Mouse (Mus musculus) left cerebral cortex, adult 8-10 months (tissue): ENCODE measurements around the gene Cldn11. TPM values are rescaled to one million over a fixed set of nuclear protein-coding genes. Genes with fewer than 3 reads are reported as not detected.
A peak's percentile ranks its signal among the peaks of the same experiment; 100 is the strongest.

ENCODE experiments used
- DNase-seq, 2 experiments: peaks; one replicate each; pipeline ENCODE4 v3.0.0; 2022; ENCODE audit warnings: low spot score in 2 of 2
- total RNA-seq, 4 experiments: library from RNA; stranded (reverse); gene quantifications; 2 replicates each; pipeline ENCODE4 v1.2.4; 2022

Cldn11 gene
- total RNA-seq, 4 experiments from 2014 or later = 126 to 132 (median 131) TPM

DNA sequence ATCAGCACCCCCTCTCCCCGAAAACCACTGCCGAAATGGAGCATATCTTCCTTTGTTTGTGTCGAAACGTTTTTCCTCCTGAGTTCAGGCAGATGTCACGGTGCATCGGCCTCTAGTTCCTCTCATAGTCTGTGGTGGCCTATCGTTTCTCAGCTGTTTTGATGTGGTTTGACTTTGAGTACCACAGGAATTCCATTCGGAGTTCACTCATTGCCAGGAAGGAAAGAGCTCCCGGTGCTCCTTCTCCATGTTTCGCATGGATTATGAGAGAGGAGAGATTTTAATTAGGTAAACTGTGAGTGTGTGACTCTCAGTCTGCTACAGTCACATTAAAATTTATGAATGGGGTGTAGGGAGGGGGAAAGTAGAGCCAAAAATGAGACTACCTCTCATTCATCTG lies 10.3 kb downstream of the Cldn11 start:
- no peak for DNase-seq

DNA sequence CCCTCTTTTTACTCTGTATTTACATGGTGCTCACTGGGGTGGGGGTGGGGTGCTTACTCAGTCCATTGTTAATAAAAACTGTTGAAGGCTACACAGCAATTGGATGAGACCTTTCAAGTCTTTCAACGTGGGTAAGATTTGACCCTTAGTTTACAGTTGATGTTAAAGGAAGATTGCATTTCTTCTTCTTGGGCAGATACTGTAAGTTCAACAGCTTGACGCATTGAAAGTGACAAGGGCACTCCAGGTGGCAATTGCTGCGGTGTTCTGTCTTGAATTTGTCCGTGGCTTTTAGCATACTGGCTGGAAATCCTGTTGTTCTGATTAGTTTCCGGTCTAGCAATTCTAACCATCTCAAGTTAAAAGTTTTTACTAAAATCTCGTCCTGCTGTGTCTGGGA lies 11.6 kb downstream of the Cldn11 start:
- DNase-seq = no peak

DNA sequence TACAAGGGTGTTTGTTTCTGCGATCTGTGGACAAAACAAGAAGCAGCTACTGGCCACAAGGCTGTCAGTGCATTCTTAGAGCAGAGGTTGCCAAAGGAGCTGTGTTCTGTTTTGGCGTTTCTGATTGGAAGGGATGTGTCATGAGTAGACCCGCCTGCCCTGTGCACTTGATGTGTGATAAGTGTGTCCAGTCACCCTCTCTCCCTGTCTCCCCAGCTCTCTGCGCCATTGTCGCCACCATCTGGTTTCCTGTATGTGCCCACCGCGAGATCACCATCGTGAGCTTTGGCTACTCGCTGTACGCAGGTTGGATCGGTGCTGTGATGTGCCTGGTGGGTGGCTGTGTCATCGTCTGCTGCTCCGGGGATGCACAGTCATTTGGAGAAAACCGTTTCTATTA lies 13.1 kb downstream of the Cldn11 start:
- DNase-seq = no peak

DNA sequence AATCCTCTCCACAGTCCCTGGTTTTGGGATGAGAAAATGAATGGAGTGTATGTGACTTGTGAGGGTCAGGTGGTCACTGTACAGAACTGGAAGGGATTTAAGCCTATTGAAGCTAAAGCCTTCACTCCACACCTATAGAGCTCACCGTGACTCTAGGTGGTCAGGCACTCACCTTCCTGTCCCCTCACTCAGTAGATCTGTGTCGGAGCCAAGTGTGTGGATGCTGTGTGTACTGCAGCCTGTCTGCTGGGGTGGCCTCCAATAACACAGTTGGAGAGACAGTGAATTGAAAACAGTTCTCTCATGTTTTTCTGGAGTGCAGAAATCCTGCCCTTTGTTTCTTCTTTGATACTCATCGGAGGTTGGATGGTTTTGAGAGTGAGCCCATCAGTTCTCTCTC lies 16.1 kb downstream of the Cldn11 start:
- DNase-seq = no peak

DNA sequence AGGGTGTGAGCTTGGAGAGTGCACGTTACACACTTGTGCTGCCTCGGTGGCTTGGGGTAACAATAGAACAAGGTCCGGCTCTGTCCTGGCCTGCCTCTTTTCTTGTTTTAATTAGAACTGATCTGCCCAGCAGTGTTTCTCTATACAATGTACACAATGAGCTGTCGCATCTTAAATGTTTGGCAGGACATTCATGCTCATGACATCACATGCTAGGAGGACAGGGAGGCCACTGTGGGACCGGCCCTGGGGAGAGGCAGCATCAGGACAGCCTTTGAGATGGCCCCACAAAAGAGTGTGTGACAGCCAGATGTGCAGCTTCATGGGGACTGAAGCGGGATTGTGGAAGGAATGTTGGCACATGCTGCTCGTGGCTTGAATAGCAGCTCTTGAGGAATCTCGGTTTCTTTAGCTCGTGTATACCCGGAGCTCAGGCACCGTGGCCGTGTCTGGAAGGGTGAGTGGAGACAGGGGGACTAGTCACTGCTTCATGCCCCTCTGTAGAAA lies 16.7 kb downstream of the Cldn11 start:
- DNase-seq = peak in 1 of 2 experiments; percentile 68

DNA sequence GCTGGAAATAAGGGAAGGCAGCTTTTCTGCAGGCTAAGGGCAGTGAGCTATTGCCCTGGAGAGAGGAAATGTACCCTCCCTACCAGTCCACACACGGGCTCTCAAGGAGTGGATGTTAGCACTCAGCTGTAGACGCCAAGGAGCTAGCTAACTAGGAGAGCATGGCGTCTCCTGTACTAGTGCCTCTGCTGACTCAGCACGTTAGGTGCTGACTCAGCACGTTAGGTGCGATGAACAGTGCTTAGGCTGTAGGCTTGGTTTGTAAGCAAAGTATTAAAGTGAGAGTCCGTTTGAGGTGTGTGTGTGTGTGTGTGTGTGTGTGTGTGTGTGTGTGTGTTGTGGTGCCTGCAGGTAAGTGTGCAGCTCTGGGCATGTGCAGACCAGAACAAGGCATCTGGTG lies 40.6 kb downstream of the Cldn11 start:
- DNase-seq = no peak

DNA sequence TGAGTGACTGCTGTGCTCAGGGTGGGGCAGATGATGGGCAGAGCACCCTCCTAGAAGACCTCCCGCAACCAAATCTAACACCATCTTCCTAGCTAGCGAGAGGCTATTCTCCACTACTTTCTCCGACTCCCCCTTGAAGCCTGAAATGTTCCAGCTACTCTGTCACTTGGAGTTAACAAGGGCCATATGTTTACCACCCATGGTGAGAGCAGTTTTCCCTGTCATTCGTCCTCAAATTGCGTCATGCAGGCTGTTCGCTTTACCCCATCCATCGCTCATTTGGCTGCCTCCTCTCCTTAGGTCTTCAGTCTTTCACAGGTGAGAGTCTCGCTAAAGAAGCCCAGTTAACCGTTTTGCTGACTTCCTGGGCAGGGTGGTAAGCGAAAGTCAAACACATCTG lies 41.7 kb downstream of the Cldn11 start:
- DNase-seq = no peak

DNA sequence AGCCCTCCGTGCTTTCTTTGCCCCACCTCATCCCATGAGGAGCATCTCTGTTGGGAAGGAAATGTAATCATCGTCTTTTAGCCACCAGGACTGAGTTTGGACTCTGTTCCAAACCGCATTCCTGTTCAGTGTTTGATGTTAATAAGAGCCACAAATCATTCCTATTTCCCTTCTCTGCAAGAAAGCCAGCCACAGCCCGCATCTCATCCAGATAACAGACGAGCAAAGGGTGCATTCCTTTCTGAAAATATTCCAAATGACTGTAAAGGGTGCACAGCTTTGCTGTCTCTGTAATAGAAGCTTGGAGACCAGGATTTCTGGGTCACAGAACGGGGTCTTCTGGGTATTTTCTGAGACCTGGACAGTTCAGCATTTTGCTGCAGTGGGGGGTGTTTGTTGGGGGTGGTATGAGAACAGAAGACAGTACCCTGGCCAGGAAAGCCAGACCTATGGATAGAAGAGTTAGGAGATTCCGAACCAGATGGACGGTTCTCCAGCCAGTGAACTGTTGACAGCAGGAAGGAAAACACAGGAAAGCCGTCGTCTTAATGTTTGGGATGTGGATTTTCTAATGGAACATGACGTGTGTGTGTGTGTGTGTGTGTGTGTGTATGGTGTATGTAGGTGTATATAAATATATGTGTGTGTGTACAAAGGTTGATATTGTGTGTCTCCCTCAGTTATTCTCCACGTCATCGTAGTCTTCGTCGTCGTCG lies 49.6 kb downstream of the Cldn11 start:
- DNase-seq = no peak

DNA sequence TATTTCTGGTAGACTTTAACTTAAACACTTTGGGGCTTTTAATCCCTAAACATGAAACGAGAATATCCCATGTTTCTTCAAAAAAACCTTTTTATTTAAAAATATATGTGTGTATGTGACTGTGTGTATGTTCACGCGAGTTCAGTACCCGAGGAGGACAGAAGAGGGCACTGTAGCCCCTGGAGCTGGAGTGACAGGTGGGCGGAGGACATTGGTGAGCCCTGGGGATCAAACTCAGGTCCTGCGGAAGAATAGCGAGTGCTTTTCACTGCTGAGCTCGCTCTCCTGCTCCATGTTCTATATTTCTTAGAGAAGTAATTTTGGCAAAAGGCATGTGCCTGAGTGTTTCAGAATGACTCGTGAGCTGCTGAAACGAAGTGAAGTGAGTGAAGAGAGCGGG lies 54.2 kb downstream of the Cldn11 start:
- no peak for DNase-seq

DNA sequence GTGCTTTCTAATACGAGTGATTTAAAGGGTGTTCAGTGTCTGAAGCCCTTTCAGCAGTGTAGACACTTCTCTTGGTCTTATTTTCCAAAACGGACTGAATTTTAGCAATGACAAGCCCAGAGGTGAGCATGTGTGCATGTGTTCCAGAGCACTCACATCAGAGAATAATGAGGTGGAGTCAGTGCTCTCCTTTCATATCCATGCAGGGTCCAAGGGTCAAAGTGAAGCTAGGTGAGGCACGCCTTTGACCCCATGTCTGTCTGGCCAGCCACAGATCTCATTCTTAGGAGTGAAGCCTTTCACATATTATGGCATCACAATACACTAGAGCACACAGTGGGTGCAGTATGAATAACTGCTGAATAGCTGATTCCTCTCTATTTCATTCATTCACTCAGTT lies 55.4 kb downstream of the Cldn11 start:
- DNase-seq = no peak

DNA sequence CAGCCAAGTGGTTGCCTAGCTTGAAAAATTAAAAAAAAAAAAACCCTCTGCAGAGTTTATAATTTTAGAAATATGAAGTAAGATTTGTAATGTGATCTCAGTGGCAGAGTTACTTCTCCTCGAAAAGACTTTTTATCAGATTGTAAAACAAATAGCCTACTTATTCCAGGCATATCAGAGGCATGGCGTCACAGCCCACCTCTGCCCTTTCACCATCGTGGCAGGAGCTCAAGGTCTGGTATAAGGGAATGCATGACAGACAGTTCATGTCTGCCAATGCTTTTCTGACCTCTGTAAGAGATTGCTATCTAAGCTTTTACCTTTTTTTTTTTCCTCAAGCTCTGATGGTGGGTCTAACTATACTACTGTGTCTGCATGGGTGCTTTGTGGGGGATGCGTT lies 58.3 kb downstream of the Cldn11 start:
- DNase-seq = no peak

DNA sequence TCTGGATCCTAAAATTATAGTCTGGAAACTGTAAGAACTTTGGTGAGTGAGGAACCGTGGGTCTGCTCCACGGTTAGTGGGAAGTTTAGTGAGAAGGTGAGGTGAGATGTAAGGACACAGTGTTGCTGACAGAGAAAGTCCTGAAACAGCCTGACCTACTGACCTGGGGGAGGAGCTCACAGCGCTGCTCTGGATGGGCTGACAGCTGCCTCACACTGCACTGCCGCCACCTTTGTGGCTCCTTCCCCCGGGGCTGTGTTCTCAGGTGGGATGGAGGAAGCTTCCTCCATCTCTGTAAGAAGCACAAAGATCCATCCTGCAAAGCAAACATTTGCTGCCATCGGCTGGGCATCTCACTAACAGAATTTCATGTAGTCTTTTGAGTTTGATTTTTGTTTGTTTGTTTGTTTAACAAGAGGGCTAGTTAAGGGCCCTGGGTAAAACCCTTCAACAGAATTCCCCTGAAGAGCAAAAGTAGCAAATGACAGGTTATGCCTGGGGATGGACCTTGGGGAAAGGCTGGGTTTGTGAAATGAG lies 58.8 kb downstream of the Cldn11 start:
- DNase-seq = no peak

DNA sequence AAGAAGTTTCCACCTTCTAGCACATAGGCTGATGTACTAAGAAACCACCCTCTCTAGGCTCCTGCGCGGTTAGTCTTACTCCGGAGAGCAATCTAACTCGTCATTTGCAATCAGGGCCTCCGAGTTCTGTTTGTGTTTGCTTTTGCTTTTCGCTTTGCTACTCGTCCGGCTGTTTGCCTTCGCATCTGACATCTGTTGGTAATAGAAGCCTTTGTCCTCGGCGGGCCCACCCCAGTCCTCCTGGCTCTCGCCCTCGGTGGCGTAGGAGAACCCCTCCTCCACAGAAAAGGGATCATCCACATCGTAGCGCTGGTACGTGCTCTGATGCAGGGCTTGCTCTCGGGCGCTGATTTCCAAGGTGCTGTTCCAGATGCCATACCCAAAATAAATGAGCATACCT lies 59.3 kb downstream of the Cldn11 start:
- no peak for DNase-seq

DNA sequence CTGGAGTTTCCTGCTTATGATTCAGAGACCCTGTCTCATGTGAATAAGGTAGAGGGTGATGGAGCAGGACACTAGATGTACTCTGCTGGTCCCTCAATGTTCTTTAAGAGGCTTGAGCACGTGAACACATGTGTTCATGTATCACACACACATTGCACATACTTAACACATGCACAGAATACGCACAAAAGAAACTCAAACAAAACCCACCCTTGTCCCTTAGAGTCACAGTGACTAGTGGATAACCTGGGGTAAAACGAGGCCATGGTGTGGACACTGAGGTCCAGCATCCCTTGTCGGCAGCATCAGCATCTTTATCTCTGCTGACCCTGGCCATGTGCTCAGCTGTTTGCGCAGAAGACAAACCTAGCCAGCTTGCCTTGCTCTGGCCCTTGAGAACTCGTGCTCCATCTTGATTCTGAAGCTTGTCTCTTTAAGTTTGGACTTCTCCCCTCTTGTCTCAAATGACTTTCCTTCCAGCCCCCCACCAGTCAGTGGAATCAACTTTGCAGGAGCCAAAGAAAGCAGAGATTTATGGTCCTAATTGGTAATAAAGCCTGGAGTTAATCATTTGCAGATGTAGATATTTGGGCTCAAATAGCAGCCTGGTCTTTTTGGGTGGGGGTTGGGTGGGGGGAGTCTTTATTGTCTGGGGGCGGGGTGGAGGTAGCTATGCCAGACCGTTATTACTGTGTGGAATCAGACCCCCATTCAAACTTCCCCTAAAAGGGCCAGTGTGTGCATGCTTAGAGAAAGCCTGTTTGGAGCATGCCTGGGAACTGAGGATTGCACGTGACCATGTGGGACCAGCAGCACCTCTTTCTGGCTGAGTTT lies 62.7 kb downstream of the Cldn11 start:
- DNase-seq = no peak

DNA sequence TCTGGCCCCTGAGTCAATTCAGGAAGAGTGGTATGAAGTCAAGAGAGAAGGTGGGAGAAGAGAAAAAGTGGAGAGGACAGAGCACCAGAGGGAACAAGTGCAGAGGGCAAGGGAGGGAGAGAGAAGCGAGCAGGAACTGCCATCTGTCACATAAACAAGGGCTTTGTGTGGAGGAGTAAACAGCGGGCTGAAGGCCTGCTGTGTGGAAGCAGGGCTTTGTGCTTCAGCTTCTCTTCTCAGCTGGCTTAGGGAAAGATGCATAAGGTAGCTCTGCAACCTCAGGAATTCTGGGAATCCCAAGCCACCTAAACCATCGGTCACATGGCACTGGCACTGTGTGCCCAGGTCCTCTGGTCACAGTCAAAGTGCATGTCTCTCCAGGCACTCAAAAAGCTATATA lies 64.1 kb downstream of the Cldn11 start:
- DNase-seq = peak in 1 of 2 experiments; percentile 39

Other genes with a start within 250 kb of the Cldn11 start
- gene Phc3, start 180.5 kb upstream of the Cldn11 start, total RNA-seq = 10 to 100 TPM; 37.9 to 41.5 (median 40.4) TPM
- 10 to 100 TPM; 50.3 to 65.1 (median 57.8) TPM for gene Prkci, start 154.2 kb upstream of the Cldn11 start, total RNA-seq
- gene Skil, start 54.9 kb upstream of the Cldn11 start, total RNA-seq = 10 to 100 TPM; 60.9 to 68.8 (median 63.9) TPM
- 10 to 100 TPM; 58.9 to 67.3 (median 61.7) TPM for gene Slc7a14, start 160.5 kb downstream of the Cldn11 start, total RNA-seq